Mouse (Mus musculus): ENCODE data around the gene Rasa3. TPM values are rescaled to one million over a fixed set of nuclear protein-coding genes. Genes with fewer than 3 reads are reported as not detected.

The Rasa3 gene
- polyA plus RNA-seq, 1 experiment = 43.5 TPM

GRCm38 (mm10) chr8:13614136-13614535 is 63.3 kb downstream of the Rasa3 start:
- TF ChIP-seq POLR2A (IDR thresholded peaks at IDR 0.05; ENCODE audit: borderline replicate concordance, extremely low read depth, low read depth, low read length) (no peak), CTCF (IDR thresholded peaks at IDR 0.05; ENCODE audit: insufficient read depth, low read length) (no peak)
- no peak for DNase-seq
- Histone ChIP-seq H3K4me3 (replicated peaks; ENCODE audit: extremely low read depth, low read depth, low read length) (no peak overlapping the region), H3K4me1 (ENCODE audit: control insufficient read depth, insufficient read depth, low read length) (peaks cover 10% of the 10 kb centered on the region)
- WGBS = 76% methylated on average over 9 of the region's 9 CpGs

DNA sequence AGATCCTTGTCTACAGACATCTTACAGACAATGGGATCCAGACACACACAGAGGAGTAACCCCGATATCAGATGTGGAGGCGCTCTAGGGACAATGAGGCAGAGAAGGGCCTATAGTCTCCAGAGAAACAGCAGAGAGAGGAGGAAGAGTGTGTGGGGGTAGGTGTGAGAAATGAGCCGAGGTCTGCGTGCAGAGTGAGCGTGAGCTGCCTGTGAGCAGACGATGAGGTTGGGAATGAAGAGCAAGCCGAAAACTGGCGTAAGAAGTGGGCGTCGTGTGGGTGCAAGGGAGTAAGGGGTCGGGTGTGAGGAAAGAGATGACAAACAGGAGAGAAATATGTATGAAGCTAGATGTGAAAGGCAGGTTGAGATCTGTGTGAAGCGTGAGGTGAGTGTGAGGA is 65.7 kb downstream of the Rasa3 start:
- TF ChIP-seq CTCF (IDR thresholded peaks at IDR 0.05; ENCODE audit: insufficient read depth, low read length) (no peak), POLR2A (IDR thresholded peaks at IDR 0.05; ENCODE audit: borderline replicate concordance, extremely low read depth, low read depth, low read length) (no peak)
- DNase-seq = no peak
- no peak overlapping the region for H3K4me3 ChIP-seq (replicated peaks; ENCODE audit: extremely low read depth, low read depth, low read length)
- WGBS = 87% methylated on average over 12 of the region's 12 CpGs
- peaks cover 5% of the 10 kb centered on the region for H3K4me1 ChIP-seq (ENCODE audit: control insufficient read depth, insufficient read depth, low read length)

GRCm38 (mm10) chr8:13609971-13610370 is 67.4 kb downstream of the Rasa3 start:
- TF ChIP-seq CTCF (IDR thresholded peaks at IDR 0.05; ENCODE audit: insufficient read depth, low read length) = no peak
- TF ChIP-seq POLR2A (IDR thresholded peaks at IDR 0.05; ENCODE audit: borderline replicate concordance, extremely low read depth, low read depth, low read length) = no peak
- no peak for DNase-seq
- WGBS = 78% methylated on average over 5 of the region's 5 CpGs

DNA sequence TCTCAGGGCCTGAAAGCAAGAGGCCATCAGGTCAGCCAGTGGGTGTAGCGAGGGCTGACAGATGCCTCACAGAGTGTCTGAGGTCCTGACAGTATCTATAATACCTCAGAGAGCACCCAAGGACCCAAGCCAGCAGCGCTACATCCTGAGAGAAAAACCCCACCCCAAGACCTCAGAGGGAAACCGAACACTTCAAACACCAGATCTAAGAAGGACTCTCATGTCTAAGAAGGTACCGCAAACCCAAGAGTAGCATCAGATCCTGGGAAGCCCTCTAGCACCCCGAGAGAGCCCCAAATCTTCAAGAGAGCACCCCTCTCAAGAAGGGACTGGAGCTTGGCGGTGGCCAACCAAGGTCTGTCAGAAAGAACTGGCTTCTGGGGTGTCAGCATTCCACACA is 68.5 kb downstream of the Rasa3 start:
- no peak for TF ChIP-seq POLR2A (IDR thresholded peaks at IDR 0.05; ENCODE audit: borderline replicate concordance, extremely low read depth, low read depth, low read length)
- no peak for TF ChIP-seq CTCF (IDR thresholded peaks at IDR 0.05; ENCODE audit: insufficient read depth, low read length)
- H3K4me3 ChIP-seq (replicated peaks; ENCODE audit: extremely low read depth, low read depth, low read length) = no peak overlapping the region
- 92% methylated on average over 6 of the region's 6 CpGs for WGBS
- no peaks in the 10 kb centered on the region for H3K4me1 ChIP-seq (ENCODE audit: control insufficient read depth, insufficient read depth, low read length)
- DNase-seq = no peak

More at GRCm38 (mm10) chr8:13609971-13610370, 67.4 kb downstream of the Rasa3 start:
- Histone ChIP-seq H3K4me3 (replicated peaks; ENCODE audit: extremely low read depth, low read depth, low read length) (no peak overlapping the region), H3K4me1 (ENCODE audit: control insufficient read depth, insufficient read depth, low read length) (no peaks in the 10 kb centered on the region)

GRCm38 (mm10) chr8:13605920-13606480 is 71.4 kb downstream of the Rasa3 start:
- WGBS = 77% methylated on average over 7 of the region's 7 CpGs
- TF ChIP-seq CTCF (IDR thresholded peaks at IDR 0.05; ENCODE audit: insufficient read depth, low read length) = no peak
- TF ChIP-seq POLR2A (IDR thresholded peaks at IDR 0.05; ENCODE audit: borderline replicate concordance, extremely low read depth, low read depth, low read length) = no peak
- no peak overlapping the region for H3K4me3 ChIP-seq (replicated peaks; ENCODE audit: extremely low read depth, low read depth, low read length)
- no peak for DNase-seq
- peaks cover 6% of the 10 kb centered on the region; the same call in 1 of the 2 replicates for H3K4me1 ChIP-seq (ENCODE audit: control insufficient read depth, insufficient read depth, low read length)

- 73% methylated on average over 8 of the region's 8 CpGs for WGBS
- no peak for DNase-seq
- TF ChIP-seq CTCF (IDR thresholded peaks at IDR 0.05; ENCODE audit: insufficient read depth, low read length) = peak; percentile 78
- TF ChIP-seq POLR2A (IDR thresholded peaks at IDR 0.05; ENCODE audit: borderline replicate concordance, extremely low read depth, low read depth, low read length) = no peak
- Histone ChIP-seq H3K4me3 (replicated peaks; ENCODE audit: extremely low read depth, low read depth, low read length) (no peak overlapping the region), H3K4me1 (ENCODE audit: control insufficient read depth, insufficient read depth, low read length) (peaks cover 15% of the 10 kb centered on the region)
These were observed 74.8 kb downstream of the Rasa3 start for GRCm38 (mm10) chr8:13602621-13603020.

DNA sequence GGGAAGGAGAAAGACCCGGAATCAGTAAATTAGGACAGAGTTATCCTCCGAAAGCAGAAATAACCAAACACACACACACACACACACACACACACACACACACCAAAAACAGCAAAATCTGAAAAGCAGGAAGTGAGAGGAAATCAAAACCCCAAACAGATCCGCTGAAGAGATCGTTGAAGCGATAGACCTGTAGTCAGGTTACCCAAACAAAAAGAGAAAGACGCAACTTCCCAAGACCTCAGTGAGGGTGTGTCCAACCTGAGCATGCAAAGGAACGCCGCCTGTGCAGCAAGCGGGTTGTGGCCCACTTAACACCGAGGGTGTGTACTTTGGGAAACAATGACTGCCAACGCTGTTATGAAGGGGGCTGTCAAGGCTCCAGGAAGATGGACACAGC is 76.2 kb downstream of the Rasa3 start:
- H3K4me3 ChIP-seq (replicated peaks; ENCODE audit: extremely low read depth, low read depth, low read length) = no peak overlapping the region
- H3K4me1 ChIP-seq (ENCODE audit: control insufficient read depth, insufficient read depth, low read length) = peaks cover 15% of the 10 kb centered on the region
- DNase-seq = no peak
- 26% methylated on average over 11 of the region's 11 CpGs for WGBS
- TF ChIP-seq POLR2A (IDR thresholded peaks at IDR 0.05; ENCODE audit: borderline replicate concordance, extremely low read depth, low read depth, low read length) = no peak
- TF ChIP-seq CTCF (IDR thresholded peaks at IDR 0.05; ENCODE audit: insufficient read depth, low read length) = no peak

DNA sequence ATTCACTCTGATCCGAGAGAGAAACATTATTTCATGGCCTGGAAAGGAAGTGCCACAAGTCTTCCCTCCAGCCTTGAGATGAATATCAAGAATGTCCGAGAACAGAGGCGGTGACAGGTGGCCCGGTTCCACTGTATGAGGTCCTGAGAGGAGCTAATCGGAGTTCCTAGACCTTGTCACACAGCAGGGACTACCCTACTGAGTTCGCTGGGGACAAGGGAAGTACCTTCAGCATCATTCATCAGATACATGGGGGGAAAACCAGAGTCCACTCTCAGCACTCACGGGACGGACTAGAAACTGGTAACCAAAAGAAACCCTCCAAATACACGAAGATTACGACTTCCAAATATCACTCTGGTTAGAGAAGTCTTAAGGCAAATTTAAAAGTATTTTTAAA is 76.7 kb downstream of the Rasa3 start:
- no peak for DNase-seq
- 52% methylated on average over 10 of the region's 10 CpGs for whole genome bisulfite sequencing
- no peak for TF ChIP-seq POLR2A (IDR thresholded peaks at IDR 0.05; ENCODE audit: borderline replicate concordance, extremely low read depth, low read depth, low read length)
- TF ChIP-seq CTCF (IDR thresholded peaks at IDR 0.05; ENCODE audit: insufficient read depth, low read length) = no peak
- no peak overlapping the region for H3K4me3 ChIP-seq (replicated peaks; ENCODE audit: extremely low read depth, low read depth, low read length)
- peaks cover 15% of the 10 kb centered on the region for H3K4me1 ChIP-seq (ENCODE audit: control insufficient read depth, insufficient read depth, low read length)

DNA sequence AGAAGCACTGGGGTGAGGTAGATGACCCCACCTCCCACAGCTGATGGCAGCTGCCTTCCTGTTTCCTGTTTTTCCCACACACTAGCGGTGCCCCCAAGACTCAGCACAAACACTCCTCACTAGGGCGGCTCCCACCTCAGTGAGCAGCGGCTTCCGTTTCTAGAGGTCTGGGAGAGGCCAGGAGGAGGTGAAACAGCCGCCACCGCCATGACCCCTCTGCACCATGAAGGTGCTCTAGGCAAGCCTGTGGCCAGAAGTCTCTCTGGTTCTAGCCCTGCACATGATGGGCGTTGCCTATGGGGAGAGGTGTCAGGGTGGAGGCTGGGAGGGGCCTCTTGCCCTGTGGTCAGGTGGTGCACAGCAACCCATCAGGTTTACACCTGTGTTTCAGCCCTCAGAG is 77.2 kb downstream of the Rasa3 start:
- TF ChIP-seq POLR2A (IDR thresholded peaks at IDR 0.05; ENCODE audit: borderline replicate concordance, extremely low read depth, low read depth, low read length) = no peak
- TF ChIP-seq CTCF (IDR thresholded peaks at IDR 0.05; ENCODE audit: insufficient read depth, low read length) = no peak
- 37% methylated on average over 7 of the region's 7 CpGs for WGBS
- Histone ChIP-seq H3K4me3 (replicated peaks; ENCODE audit: extremely low read depth, low read depth, low read length) (no peak overlapping the region), H3K4me1 (ENCODE audit: control insufficient read depth, insufficient read depth, low read length) (peaks cover 15% of the 10 kb centered on the region)
- DNase-seq = peak; percentile 28

GRCm38 (mm10) chr8:13597777-13598176 is 79.6 kb downstream of the Rasa3 start:
- WGBS = 77% methylated on average over 6 of the region's 6 CpGs
- Histone ChIP-seq H3K4me1 (ENCODE audit: control insufficient read depth, insufficient read depth, low read length) (peaks cover 17% of the 10 kb centered on the region), H3K4me3 (replicated peaks; ENCODE audit: extremely low read depth, low read depth, low read length) (no peak overlapping the region)
- no peak for TF ChIP-seq POLR2A (IDR thresholded peaks at IDR 0.05; ENCODE audit: borderline replicate concordance, extremely low read depth, low read depth, low read length)
- no peak for TF ChIP-seq CTCF (IDR thresholded peaks at IDR 0.05; ENCODE audit: insufficient read depth, low read length)
- no peak for DNase-seq

Measured in lung, adult 2 months (tissue).